16 mouse cellular contexts compared by ENCODE assay signal in genomic region chr16:21665423-21665986, GRCm38 (mm10). TPM values are rescaled to one million over a fixed set of nuclear protein-coding genes. Genes with fewer than 3 reads are reported as not detected.
DNase-seq lines count a peak whose midpoint lies in the region; ATAC-seq and TF ChIP-seq lines count a peak whose summit lies in the region.
"Had no signal": no experiment of that assay in that cellular context is flagged by ENCODE, and none has a peak within 500 bp of the region (broad histone marks: within the 10 kb centered on the region; RNA-seq: fewer than 3 reads in every experiment).

No protein-coding gene starts in this region.

- peak; percentile 16 for DNase-seq in cerebellum, adult 8-10 months
- DNase-seq in cerebellum, adult 11-12 months: no peak
- peak; percentile 45 to 59 for DNase-seq in cerebellum, postnatal 14 days
- no peak for DNase-seq in hindbrain, embryonic 14.5 days (ENCODE audit: low spot score)
- DNase-seq in midbrain, postnatal 0 days (ENCODE audit: low spot score): peak; percentile 56
- DNase-seq in urinary bladder, postnatal 14 days (ENCODE audit: low spot score): no peak
- DNase-seq in gastrocnemius, adult 8-10 months (ENCODE audit: low spot score in 2 of 2): no peak
- DNase-seq: adrenal gland, adult 2 months; heart, adult 2 months; heart, postnatal 4 days; kidney, adult 2 months; liver, embryonic 13.5 days; lung, postnatal 14 days; thymus, adult 18-20 months had no signal

- no peak overlapping the region; the same call in 1 of the 2 replicates for H3K9ac ChIP-seq in hindbrain, embryonic 14.5 days
- H3K9ac ChIP-seq in midbrain, postnatal 0 days (replicated peaks; ENCODE audit: low read length, poor library complexity, severe bottlenecking): 0 out of 2 replicates have a peak overlapping the region, but pooled peaks have one; percentile 13
- H3K9ac ChIP-seq: embryonic facial prominence, embryonic 12.5 days; liver, embryonic 13.5 days had no signal

- peaks cover 19% of the 10 kb centered on the region for H3K4me1 ChIP-seq in hindbrain, embryonic 14.5 days (replicated peaks; ENCODE audit: control insufficient read depth, insufficient read depth, low read length)
- peaks cover 16% of the 10 kb centered on the region for H3K4me1 ChIP-seq in midbrain, postnatal 0 days (ENCODE audit: insufficient read depth, low read length)
- H3K4me1 ChIP-seq: liver, embryonic 13.5 days had no signal

- H3K4me3 ChIP-seq in hindbrain, embryonic 14.5 days (replicated peaks; ENCODE audit: low read length): no peak overlapping the region
- H3K4me3 ChIP-seq in midbrain, postnatal 0 days (ENCODE audit: low read depth, low read length): no peak overlapping the region
- H3K4me3 ChIP-seq: embryonic facial prominence, embryonic 12.5 days; heart, adult 2 months; liver, embryonic 13.5 days had no signal

- TF ChIP-seq CTCF in midbrain, postnatal 0 days (IDR thresholded peaks at IDR 0.05): no peak; the same call in 1 of the 2 replicates

- H3K27me3 ChIP-seq in hindbrain, embryonic 14.5 days (ENCODE audit: control insufficient read depth, insufficient read depth, low read length): no peaks in the 10 kb centered on the region
- no peaks in the 10 kb centered on the region for H3K27me3 ChIP-seq in midbrain, postnatal 0 days (ENCODE audit: insufficient read depth, low read length)

- H3K4me2 ChIP-seq in hindbrain, embryonic 14.5 days (replicated peaks): peak overlapping the region; percentile 32; the same call in 1 of the 2 replicates
- 0 out of 2 replicates have a peak overlapping the region, but pooled peaks have one; percentile 7 for H3K4me2 ChIP-seq in midbrain, postnatal 0 days (ENCODE audit: low read depth, low read length, poor library complexity, severe bottlenecking)
- H3K4me2 ChIP-seq: embryonic facial prominence, embryonic 12.5 days; liver, embryonic 13.5 days had no signal

- no peak for ATAC-seq in hindbrain, embryonic 14.5 days (ENCODE audit: low FRiP score)
- ATAC-seq in midbrain, postnatal 0 days (ENCODE audit: low FRiP score): no peak
- ATAC-seq in frontal cortex, adult (ENCODE audit: low TSS enrichment): no peak

- H3K27ac ChIP-seq in hindbrain, embryonic 14.5 days: peak overlapping the region; percentile 66; the same call in 1 of the 2 replicates
- H3K27ac ChIP-seq in midbrain, postnatal 0 days (ENCODE audit: low read depth, low read length): peak overlapping the region; percentile 65
- H3K27ac ChIP-seq: embryonic facial prominence, embryonic 12.5 days; heart, adult 2 months; liver, embryonic 13.5 days had no signal

- 15% methylated on average over 4 of the region's 4 CpGs for WGBS in hindbrain, embryonic 14.5 days
- 4% methylated on average over 4 of the region's 4 CpGs for WGBS in midbrain, postnatal 0 days

- H3K9me3 ChIP-seq in hindbrain, embryonic 14.5 days (ENCODE audit: control insufficient read depth, low read length): peaks cover 7% of the 10 kb centered on the region; the same call in 1 of the 2 replicates
- no peaks in the 10 kb centered on the region for H3K9me3 ChIP-seq in midbrain, postnatal 0 days (ENCODE audit: low read length)
- H3K9me3 ChIP-seq: embryonic facial prominence, embryonic 12.5 days; liver, embryonic 13.5 days had no signal

- no peaks in the 10 kb centered on the region for H3K36me3 ChIP-seq in hindbrain, embryonic 14.5 days (replicated peaks; ENCODE audit: control insufficient read depth, insufficient read depth)
- no peaks in the 10 kb centered on the region for H3K36me3 ChIP-seq in midbrain, postnatal 0 days (ENCODE audit: insufficient read depth, low read length)
- H3K36me3 ChIP-seq: embryonic facial prominence, embryonic 12.5 days; liver, embryonic 13.5 days had no signal

RNA-seq across cellular contexts. Expression of gene 2510009E07Rik, which starts 29.0 kb away (rescaled TPM):
- 45.4 and 50.6 TPM in 2 replicates for polyA plus RNA-seq in hindbrain, embryonic 14.5 days (2014; fragmentation: Nextera tagmentation; extraction: Ambion mirVana)
- total RNA-seq in midbrain, postnatal 0 days (2014; rRNA removed): 48.1 and 48.7 TPM in 2 replicates
- 36.0 and 37.0 TPM in 2 replicates for polyA plus RNA-seq in midbrain, postnatal 0 days (2015; fragmentation: Nextera tagmentation; extraction: Ambion mirVana)
- total RNA-seq in gastrocnemius, adult 8-10 months (2022): 10 to 100 TPM; 21.4 to 32.1 (median 26.3) TPM

Comparison
In these comparisons a context has a peak if more than half of its experiments do, and no peak if none do; other contexts are left out.
1. DNase-seq: peak in cerebellum, adult 8-10 months (single experiment), cerebellum, postnatal 14 days (2 of 2) and midbrain, postnatal 0 days (single experiment); none in cerebellum, adult 11-12 months (single experiment), hindbrain, embryonic 14.5 days (single experiment), urinary bladder, postnatal 14 days (single experiment) and gastrocnemius, adult 8-10 months (0 of 2).